Mouse (Mus musculus): ENCODE measurements around the gene Pabpn1l.

DNA sequence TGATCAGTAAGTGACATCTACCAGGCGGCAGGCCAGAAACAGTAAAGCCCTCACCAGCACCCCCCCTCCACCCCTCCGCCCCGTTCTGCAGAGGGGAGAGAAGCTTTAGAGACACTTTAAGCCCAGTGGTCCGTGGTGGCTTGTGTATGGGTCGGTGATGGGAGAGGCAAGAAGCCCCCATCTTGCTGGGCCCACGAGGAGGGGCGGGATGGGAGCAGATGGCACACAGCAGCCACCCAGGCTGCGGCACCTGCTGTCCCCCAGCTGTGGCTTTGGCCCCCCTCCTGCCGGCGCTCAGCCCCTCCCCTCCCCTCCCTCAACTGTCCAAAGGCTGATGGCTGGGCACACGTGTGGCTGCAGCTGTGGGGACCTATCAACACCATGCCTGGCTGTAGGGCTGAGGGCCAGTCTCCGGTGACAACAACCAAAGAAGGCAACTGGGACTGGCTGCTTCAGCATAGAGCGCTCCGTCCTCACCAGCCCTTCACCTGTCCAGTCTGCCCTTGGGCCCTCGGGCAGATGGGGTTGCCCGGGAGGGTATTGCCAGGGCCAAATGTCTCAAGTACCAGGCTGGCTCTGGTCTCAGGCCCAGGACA, 28.9 kb upstream of the Pabpn1l start:
- TF ChIP-seq CTCF (IDR thresholded peaks at IDR 0.05; ENCODE audit: low read depth, low read length) (no peak), TAL1 (conservative IDR thresholded peaks at IDR 0.05; ENCODE audit: low read depth, low read length) (no peak), GATA1 (IDR thresholded peaks at IDR 0.05; ENCODE audit: borderline replicate concordance, low read length) (no peak), POLR2AphosphoS5 (IDR thresholded peaks at IDR 0.05; ENCODE audit: insufficient replicate concordance, low read depth, low read length) (no peak), GATA2 (IDR thresholded peaks at IDR 0.05; ENCODE audit: borderline replicate concordance, low read depth, low read length) (no peak)
